Mouse (Mus musculus): ENCODE results near the gene Ccl3.

The Ccl3 gene

GRCm38 (mm10) chr11:83649305-83649841 lies at the start of gene Ccl3:
Ccl3 (minus strand) TSS chr11:83649355.
- in situ Hi-C loops (cut with MboI; ENCODE audit: unreplicated experiment in 2 of 2): no loop called here

GRCm38 (mm10) chr11:83692008-83692407 lies 42.9 kb upstream of the Ccl3 start:
- in situ Hi-C loops (cut with MboI; ENCODE audit: unreplicated experiment in 2 of 2): no loop called here

- in situ Hi-C loops (cut with MboI; ENCODE audit: unreplicated experiment in 2 of 2): no loop called here
These were observed 40.8 kb upstream of the Ccl3 start for GRCm38 (mm10) chr11:83689918-83690317.

GRCm38 (mm10) chr11:83675665-83676064 lies 26.5 kb upstream of the Ccl3 start:
- in situ Hi-C loops (cut with MboI; ENCODE audit: unreplicated experiment in 2 of 2): no loop called here

- in situ Hi-C loops (cut with MboI; ENCODE audit: unreplicated experiment in 2 of 2): no loop called here
These were observed 22.6 kb upstream of the Ccl3 start for GRCm38 (mm10) chr11:83671743-83672142.

GRCm38 (mm10) chr11:83663532-83663931 lies 14.4 kb upstream of the Ccl3 start:
- in situ Hi-C loops (cut with MboI; ENCODE audit: unreplicated experiment in 2 of 2): no loop called here

- in situ Hi-C loops (cut with MboI; ENCODE audit: unreplicated experiment in 2 of 2): no loop called here
These were observed 13.0 kb upstream of the Ccl3 start, which contains the start of gene Ccl4 for GRCm38 (mm10) chr11:83662204-83662603. Ccl4 (plus strand) TSS chr11:83662584.

GRCm38 (mm10) chr11:83658797-83659196 lies 9.6 kb upstream of the Ccl3 start:
- in situ Hi-C loops (cut with MboI; ENCODE audit: unreplicated experiment in 2 of 2): no loop called here

GRCm38 (mm10) chr11:83657508-83657907 lies 8.4 kb upstream of the Ccl3 start:
- in situ Hi-C loops (cut with MboI; ENCODE audit: unreplicated experiment in 2 of 2): no loop called here

GRCm38 (mm10) chr11:83654606-83655005 lies 5.5 kb upstream of the Ccl3 start:
- in situ Hi-C loops (cut with MboI; ENCODE audit: unreplicated experiment in 2 of 2): no loop called here

GRCm38 (mm10) chr11:83646356-83647149 lies 2.6 kb downstream of the Ccl3 start:
- in situ Hi-C loops (cut with MboI; ENCODE audit: unreplicated experiment in 2 of 2): no loop called here

- in situ Hi-C loops (cut with MboI; ENCODE audit: unreplicated experiment in 2 of 2): no loop called here
These were observed 3.6 kb downstream of the Ccl3 start, which contains the start of gene Rpl9-ps1 for GRCm38 (mm10) chr11:83645521-83645920. Rpl9-ps1 (minus strand) TSS chr11:83645621.

- in situ Hi-C loops (cut with MboI; ENCODE audit: unreplicated experiment in 2 of 2): no loop called here
These were observed 7.9 kb downstream of the Ccl3 start for GRCm38 (mm10) chr11:83641216-83641615.

- in situ Hi-C loops (cut with MboI; ENCODE audit: unreplicated experiment in 2 of 2): no loop called here
These were observed 9.0 kb downstream of the Ccl3 start for GRCm38 (mm10) chr11:83640141-83640540.

- in situ Hi-C loops (cut with MboI; ENCODE audit: unreplicated experiment in 2 of 2): loop anchor here (5.0 kb wide), 2 partner anchors 93 to 98 kb away; no protein-coding TSS in a partner anchor
These were observed 9.6 kb downstream of the Ccl3 start for GRCm38 (mm10) chr11:83639533-83639932.

GRCm38 (mm10) chr11:83638934-83639333 lies 10.2 kb downstream of the Ccl3 start:
- in situ Hi-C loops (cut with MboI; ENCODE audit: unreplicated experiment in 2 of 2): loop anchor here (5.0 kb wide), 2 partner anchors 93 to 98 kb away; no protein-coding TSS in a partner anchor

- in situ Hi-C loops (cut with MboI; ENCODE audit: unreplicated experiment in 2 of 2): loop anchor here (5.0 kb wide), 2 partner anchors 96 to 101 kb away; no protein-coding TSS in a partner anchor
These were observed 12.4 kb downstream of the Ccl3 start for GRCm38 (mm10) chr11:83636742-83637235.

GRCm38 (mm10) chr11:83634898-83635297 lies 14.3 kb downstream of the Ccl3 start:
- in situ Hi-C loops (cut with MboI; ENCODE audit: unreplicated experiment in 2 of 2): loop anchor here (5.0 kb wide), 3 partner anchors 97 to 193 kb away; no protein-coding TSS in a partner anchor

GRCm38 (mm10) chr11:83634425-83634824 lies 14.7 kb downstream of the Ccl3 start:
- in situ Hi-C loops (cut with MboI; ENCODE audit: unreplicated experiment in 2 of 2): loop anchor here in 1 of 2 experiments (5.0 kb wide), 1 partner anchor 192 kb away; no protein-coding TSS in a partner anchor

GRCm38 (mm10) chr11:83632744-83633143 lies 16.4 kb downstream of the Ccl3 start:
- in situ Hi-C loops (cut with MboI; ENCODE audit: unreplicated experiment in 2 of 2): loop anchor here in 1 of 2 experiments (5.0 kb wide), 1 partner anchor 190 kb away; no protein-coding TSS in a partner anchor

- in situ Hi-C loops (cut with MboI; ENCODE audit: unreplicated experiment in 2 of 2): loop anchor here in 1 of 2 experiments (5.0 kb wide), 1 partner anchor 189 kb away; no protein-coding TSS in a partner anchor
These were observed 18.1 kb downstream of the Ccl3 start for GRCm38 (mm10) chr11:83631065-83631464.

Data from v-Abl transformed pro-B cells (cell line).